Mouse (Mus musculus): ENCODE measurements around the gene Tmem86a.

The Tmem86a gene

GRCm38 (mm10) chr7:47027520-47027919 lies 22.9 kb upstream of the Tmem86a start:
- no peak for DNase-seq (ENCODE audit: low spot score)

- DNase-seq (ENCODE audit: low spot score) = no peak
These were observed 19.7 kb upstream of the Tmem86a start for GRCm38 (mm10) chr7:47030517-47031193.

GRCm38 (mm10) chr7:47031371-47031770 lies 19.0 kb upstream of the Tmem86a start:
- no peak for DNase-seq (ENCODE audit: low spot score)

GRCm38 (mm10) chr7:47034785-47035384 lies 15.5 kb upstream of the Tmem86a start:
- DNase-seq (ENCODE audit: low spot score) = no peak

- no peak for DNase-seq (ENCODE audit: low spot score)
These were observed 15.0 kb upstream of the Tmem86a start for GRCm38 (mm10) chr7:47035426-47035825.

GRCm38 (mm10) chr7:47041706-47042105 lies 8.7 kb upstream of the Tmem86a start:
- no peak for DNase-seq (ENCODE audit: low spot score)

- no peak for DNase-seq (ENCODE audit: low spot score)
These were observed 8.3 kb upstream of the Tmem86a start for GRCm38 (mm10) chr7:47042121-47042520.

GRCm38 (mm10) chr7:47042823-47043490 lies 7.4 kb upstream of the Tmem86a start:
- no peak for DNase-seq (ENCODE audit: low spot score)

GRCm38 (mm10) chr7:47050766-47051165 lies 365 bp downstream of the Tmem86a start:
- peak; percentile 73 for DNase-seq (ENCODE audit: low spot score)

- DNase-seq (ENCODE audit: low spot score) = peak; percentile 76
These were observed 1.2 kb downstream of the Tmem86a start for GRCm38 (mm10) chr7:47051404-47052151.

- DNase-seq (ENCODE audit: low spot score) = peak; percentile 61
These were observed 1.9 kb downstream of the Tmem86a start for GRCm38 (mm10) chr7:47052276-47052675.

- no peak for DNase-seq (ENCODE audit: low spot score)
These were observed 2.9 kb downstream of the Tmem86a start for GRCm38 (mm10) chr7:47053287-47053686.

- DNase-seq (ENCODE audit: low spot score) = peak; percentile 57
These were observed 4.3 kb downstream of the Tmem86a start for GRCm38 (mm10) chr7:47054666-47055065.

- DNase-seq (ENCODE audit: low spot score) = no peak
These were observed 5.3 kb downstream of the Tmem86a start for GRCm38 (mm10) chr7:47055744-47056143.

GRCm38 (mm10) chr7:47056273-47056672 lies 5.9 kb downstream of the Tmem86a start:
- no peak for DNase-seq (ENCODE audit: low spot score)

- DNase-seq (ENCODE audit: low spot score) = peak; percentile 55
These were observed 8.9 kb downstream of the Tmem86a start for GRCm38 (mm10) chr7:47059339-47059738.

GRCm38 (mm10) chr7:47061560-47061959 lies 11.2 kb downstream of the Tmem86a start:
- DNase-seq (ENCODE audit: low spot score) = no peak

GRCm38 (mm10) chr7:47066942-47067341 lies 16.5 kb downstream of the Tmem86a start:
- DNase-seq (ENCODE audit: low spot score) = no peak

- no peak for DNase-seq (ENCODE audit: low spot score)
These were observed 17.5 kb downstream of the Tmem86a start for GRCm38 (mm10) chr7:47067879-47068278.

- no peak for DNase-seq (ENCODE audit: low spot score)
These were observed 22.1 kb downstream of the Tmem86a start for GRCm38 (mm10) chr7:47072551-47072950.

- DNase-seq (ENCODE audit: low spot score) = peak; percentile 49
These were observed 23.4 kb downstream of the Tmem86a start for GRCm38 (mm10) chr7:47073536-47074521.
